Comparison of ENCODE assay signal across 9 mouse cellular contexts in the genomic region with DNA sequence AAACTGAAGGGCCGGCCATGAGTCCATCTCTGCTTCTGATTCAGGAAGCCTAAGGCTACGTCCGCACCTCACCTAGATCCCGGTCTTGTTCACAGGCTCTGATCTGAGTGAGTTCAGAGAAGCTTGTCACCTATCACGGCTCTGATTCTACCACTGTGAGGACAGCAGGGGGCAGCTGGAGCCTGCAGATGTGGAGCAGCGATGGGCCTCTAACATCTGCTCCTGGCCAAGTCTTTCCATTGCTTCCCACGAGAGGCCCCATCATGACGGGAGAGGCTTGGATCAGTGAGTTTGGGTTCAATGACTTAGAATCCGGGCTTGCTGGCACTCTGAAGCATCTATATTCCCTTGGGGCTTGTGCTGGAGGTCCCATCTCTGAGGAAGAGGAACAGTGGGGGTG. TPM values are rescaled to one million over a fixed set of nuclear protein-coding genes. Genes with fewer than 3 reads are reported as not detected.
DNase-seq lines count a peak whose midpoint lies in the region; TF ChIP-seq lines count a peak whose summit lies in the region.
"Had no signal": no experiment of that assay in that cellular context is flagged by ENCODE, and none has a peak within 500 bp of the region (broad histone marks: within the 10 kb centered on the region; RNA-seq: fewer than 3 reads in every experiment).

No protein-coding gene starts in this region.

- TF ChIP-seq POLR2A in bone marrow, adult 2 months (IDR thresholded peaks at IDR 0.05; ENCODE audit: borderline replicate concordance, control insufficient read depth, low read depth, low read length) = no peak

- H3K4me1 ChIP-seq in bone marrow, adult 2 months (ENCODE audit: control insufficient read depth, insufficient read depth, low read length) = peaks cover 1% of the 10 kb centered on the region; the same call in 1 of the 2 replicates

- peak; percentile 74 for TF ChIP-seq CTCF in layer of hippocampus, adult 2 months (conservative IDR thresholded peaks at IDR 0.05)
- TF ChIP-seq CTCF in bone marrow, adult 2 months (IDR thresholded peaks at IDR 0.05; ENCODE audit: control insufficient read depth, insufficient read depth, low read length) = peak; percentile 69

- WGBS in bone marrow, adult 2 months = 59% methylated on average over 9 of the region's 9 CpGs

- no peak for DNase-seq in layer of hippocampus, adult 2 months (ENCODE audit: low spot score in 2 of 2)
- no peak for DNase-seq in layer of hippocampus, adult 18-20 months (ENCODE audit: low spot score in 2 of 2)
- DNase-seq in heart, adult 8-10 months (ENCODE audit: low spot score) = peak; percentile 49
- peak; percentile 78 for DNase-seq in kidney, postnatal 14 days
- peak; percentile 72 to 73 for DNase-seq in lung, postnatal 4 days
- DNase-seq in right cerebral cortex, adult 2 months (ENCODE audit: low spot score in 2 of 2) = no peak
- no peak for DNase-seq in cerebellum, adult 11-12 months

- H3K27ac ChIP-seq in layer of hippocampus, adult 2 months = no peak overlapping the region
- H3K27ac ChIP-seq in bone marrow, adult 2 months (ENCODE audit: control insufficient read depth, insufficient read depth, low read depth, low read length, poor library complexity) = no peak overlapping the region
- H3K27ac ChIP-seq: midbrain, embryonic 12.5 days had no signal

- no peak overlapping the region for H3K4me3 ChIP-seq in layer of hippocampus, adult 2 months
- H3K4me3 ChIP-seq in bone marrow, adult 2 months (replicated peaks; ENCODE audit: control insufficient read depth, low read depth, low read length) = no peak overlapping the region
- H3K4me3 ChIP-seq: midbrain, embryonic 12.5 days had no signal

RNA-seq across cellular contexts. Expression of gene Slc7a5, which starts 33.5 kb away (rescaled TPM):
- 10 to 100 TPM; 66.5 to 68.7 TPM for total RNA-seq in layer of hippocampus, adult 2 months (2021)
- 10 to 100 TPM; 52.8 to 55.7 TPM for total RNA-seq in layer of hippocampus, adult 18-20 months (2021)
- polyA plus RNA-seq in bone marrow, adult 2 months (2011; ENCODE audit: insufficient read depth, insufficient read length, low replicate concordance, missing spikeins) = 66.4 and 81.9 TPM in 2 replicates
- total RNA-seq in heart, adult 8-10 months (2022) = 1 to 10 TPM; 3.8 to 4.8 (median 4.2) TPM

RNA-seq across cellular contexts. Expression of gene Klhdc4, which starts 44.7 kb away (rescaled TPM):
- total RNA-seq in layer of hippocampus, adult 2 months (2021) = 10 to 100 TPM; 28.5 to 36.2 TPM
- 10 to 100 TPM; 27.0 to 27.9 TPM for total RNA-seq in layer of hippocampus, adult 18-20 months (2021)
- 49.4 and 56.2 TPM in 2 replicates for polyA plus RNA-seq in bone marrow, adult 2 months (2011; ENCODE audit: insufficient read depth, insufficient read length, low replicate concordance, missing spikeins)
- total RNA-seq in heart, adult 8-10 months (2022) = 10 to 100 TPM; 12.5 to 14.9 (median 12.9) TPM

Comparison
In these comparisons a context has a peak if more than half of its experiments do, and no peak if none do; other contexts are left out.
1. DNase-seq: peak in heart, adult 8-10 months (single experiment), kidney, postnatal 14 days (single experiment) and lung, postnatal 4 days (2 of 2); none in layer of hippocampus, adult 2 months (0 of 2), layer of hippocampus, adult 18-20 months (0 of 2), right cerebral cortex, adult 2 months (0 of 2) and cerebellum, adult 11-12 months (single experiment).
2. RNA of gene Slc7a5, which starts 33.5 kb away (total RNA-seq): 66.5 to 68.7 TPM in layer of hippocampus, adult 2 months and 52.8 to 55.7 TPM in layer of hippocampus, adult 18-20 months; 3.8 to 4.8 TPM in heart, adult 8-10 months; every median in the first group is over 4 times any median in the second.